Mouse (Mus musculus) spleen, postnatal 14 days (tissue): ENCODE data around the gene Sept8.
A peak's percentile ranks its signal among the peaks of the same experiment; 100 is the strongest.

Experiments
- DNase-seq, 2 experiments: peaks; one replicate each; pipeline ENCODE4 v3.0.0; 2021 to 2022; ENCODE audit warnings: low spot score in 2 of 2

Sept8 gene

DNA sequence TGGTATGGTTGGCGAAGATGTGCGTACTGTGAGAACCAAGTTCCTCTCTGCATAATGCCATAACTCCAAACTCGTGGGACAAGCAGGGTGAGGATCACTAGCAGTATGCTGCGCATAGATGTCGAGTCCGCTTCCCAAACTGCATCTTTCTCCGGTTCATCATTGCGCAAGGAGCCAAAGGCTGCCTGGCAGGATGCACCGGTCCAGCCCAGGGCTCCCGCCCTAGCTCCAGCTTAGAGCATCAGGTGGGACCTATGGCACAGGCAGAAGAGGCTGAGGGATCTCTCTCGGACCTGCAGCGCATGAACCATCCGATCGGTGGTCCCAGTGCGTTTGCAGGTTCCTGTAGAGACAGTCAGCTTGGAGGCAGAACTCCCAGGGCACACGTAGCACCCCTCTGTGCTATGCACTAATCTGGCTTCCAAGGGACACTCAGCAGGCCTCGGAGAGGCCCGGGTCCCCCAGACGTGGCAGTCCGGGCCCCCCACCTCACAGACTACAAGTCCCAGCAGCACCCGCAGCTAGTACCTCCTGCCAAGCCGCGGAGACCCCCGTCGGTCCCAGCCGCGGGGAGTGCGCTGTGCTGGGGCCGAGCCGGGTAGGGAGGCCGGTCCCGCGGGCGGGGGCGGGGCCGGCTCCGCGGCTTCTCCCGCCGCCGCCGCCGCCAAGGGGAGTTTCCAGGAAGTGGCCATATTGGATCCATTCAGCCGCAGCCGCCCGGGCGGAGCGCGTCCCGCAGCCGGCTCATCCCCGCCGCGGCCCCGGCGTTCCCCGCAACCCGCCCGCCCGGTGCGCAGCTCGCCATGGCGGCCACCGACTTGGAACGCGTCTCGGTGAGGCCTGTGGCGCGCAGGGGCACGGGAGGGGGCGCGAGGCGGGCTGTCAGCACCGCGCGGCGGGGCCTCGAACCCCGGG, at the start of gene Sept8:
Gene Sept8 (plus strand): TSS at position 51 of the 915 bp plus-strand sequence.
- peak; percentile 42 to 46 for DNase-seq

DNA sequence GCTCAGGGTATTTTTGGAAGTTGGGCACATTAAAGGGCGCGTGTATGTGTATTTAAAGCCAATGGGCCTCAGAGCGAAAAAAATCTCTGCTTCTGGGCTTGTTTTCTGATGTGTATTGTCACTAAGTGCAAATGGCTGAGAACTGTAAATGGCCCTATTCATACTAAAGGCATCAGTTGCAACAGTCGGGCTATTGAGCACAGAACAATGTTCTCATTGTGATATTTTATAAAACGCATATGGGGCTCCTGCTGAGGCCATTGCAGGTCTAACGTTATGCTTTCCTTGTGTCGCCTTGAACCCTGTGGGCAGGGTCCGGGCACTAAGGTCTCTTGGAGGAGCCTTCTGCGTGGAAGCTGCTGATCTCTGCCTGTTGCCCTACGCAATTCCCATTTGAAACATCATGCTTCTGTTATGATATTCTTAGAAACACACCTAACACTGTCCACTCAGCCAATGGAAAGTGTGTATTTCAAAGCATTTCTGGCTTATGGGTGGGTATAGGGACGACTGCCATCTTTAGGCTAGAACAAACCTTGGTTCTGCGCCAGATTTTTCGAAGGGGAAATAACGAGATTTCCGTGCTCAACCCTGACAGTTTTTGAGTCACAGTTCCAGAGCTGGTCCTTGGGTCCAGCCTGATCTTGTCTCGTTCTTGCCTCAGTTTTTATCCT, 49.6 kb upstream of the Sept8 start:
- no peak for DNase-seq

GRCm38 (mm10) chr11:53469968-53470695, 48.9 kb upstream of the Sept8 start, which contains the start of gene Gm9837:
Gene Gm9837, minus strand, starts transcription at chr11:53470479.
- DNase-seq: peak; percentile 73 to 86

- DNase-seq: no peak
Measured at GRCm38 (mm10) chr11:53472709-53473108, 46.3 kb upstream of the Sept8 start.

DNA sequence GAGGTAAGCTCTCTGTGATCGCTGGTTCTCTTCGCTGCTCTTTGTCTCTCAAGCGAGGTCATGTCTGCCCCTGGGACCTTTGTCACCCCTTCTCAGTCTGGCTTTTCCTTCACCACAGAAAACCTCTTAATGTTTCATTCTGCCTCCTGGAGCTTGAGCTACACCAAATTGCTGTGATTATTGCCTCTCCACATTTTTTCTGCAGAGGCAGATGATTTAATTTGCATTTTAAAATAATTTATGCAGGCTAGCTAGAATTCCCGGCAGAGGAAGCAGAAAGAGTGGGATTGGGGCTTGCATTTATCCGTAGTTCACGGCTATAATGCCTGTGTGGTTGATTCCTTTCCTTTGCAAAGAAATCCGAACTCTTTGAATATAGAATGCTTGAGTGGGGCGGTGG, 43.4 kb upstream of the Sept8 start:
- no peak for DNase-seq

DNA sequence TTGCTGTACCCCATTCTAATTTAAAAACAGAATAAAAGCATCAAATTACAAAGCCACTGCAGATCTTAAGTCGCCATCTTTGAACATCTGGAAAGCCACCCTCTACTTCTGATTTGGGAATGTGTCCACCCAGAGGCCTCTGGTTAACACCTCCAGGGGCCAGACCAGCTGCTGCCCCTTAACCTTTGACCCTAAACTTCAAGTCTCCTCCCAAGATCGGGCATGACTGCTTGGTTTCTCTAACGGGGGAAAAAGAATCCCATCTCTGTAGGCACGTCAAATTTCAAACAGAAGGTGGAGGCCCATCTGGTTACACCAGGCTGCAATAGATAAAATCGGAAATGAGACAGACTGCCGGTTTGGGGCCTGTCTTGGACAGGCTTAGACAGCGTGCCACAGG, 41.2 kb upstream of the Sept8 start:
- no peak for DNase-seq

GRCm38 (mm10) chr11:53478383-53479170, 40.5 kb upstream of the Sept8 start:
- DNase-seq: peak; percentile 14 to 19

DNA sequence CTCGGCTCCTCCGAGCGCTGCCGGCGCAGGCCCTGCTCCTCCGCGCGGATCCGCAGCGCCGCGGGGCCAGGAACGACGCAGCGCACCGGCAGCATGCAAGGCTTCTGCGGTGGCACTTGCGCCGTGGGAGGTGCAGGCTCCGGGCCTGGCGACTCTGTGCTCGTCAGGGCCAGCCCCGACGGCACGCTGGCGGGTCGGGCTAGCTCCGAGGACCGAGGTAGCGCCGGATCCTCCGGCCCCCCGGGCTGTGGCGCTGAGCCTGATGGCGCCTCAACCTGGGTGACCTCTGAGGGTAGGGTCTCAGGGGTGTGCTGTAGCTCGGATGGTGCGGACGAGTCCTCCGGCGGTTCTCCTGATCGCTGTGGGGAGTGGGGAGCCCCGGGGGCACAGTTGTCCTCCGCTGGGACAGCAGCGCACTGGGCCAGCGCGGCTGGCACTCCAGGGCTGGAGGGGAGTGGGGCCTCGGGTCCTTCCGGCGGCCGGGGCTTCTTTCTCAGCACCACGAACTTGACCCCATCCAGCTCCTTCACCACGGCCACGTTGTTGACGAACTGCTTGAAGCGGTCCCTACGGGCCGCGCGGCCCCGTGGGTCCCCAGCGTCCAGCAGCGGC, 39.8 kb upstream of the Sept8 start:
- DNase-seq: peak; percentile 14 to 17

DNA sequence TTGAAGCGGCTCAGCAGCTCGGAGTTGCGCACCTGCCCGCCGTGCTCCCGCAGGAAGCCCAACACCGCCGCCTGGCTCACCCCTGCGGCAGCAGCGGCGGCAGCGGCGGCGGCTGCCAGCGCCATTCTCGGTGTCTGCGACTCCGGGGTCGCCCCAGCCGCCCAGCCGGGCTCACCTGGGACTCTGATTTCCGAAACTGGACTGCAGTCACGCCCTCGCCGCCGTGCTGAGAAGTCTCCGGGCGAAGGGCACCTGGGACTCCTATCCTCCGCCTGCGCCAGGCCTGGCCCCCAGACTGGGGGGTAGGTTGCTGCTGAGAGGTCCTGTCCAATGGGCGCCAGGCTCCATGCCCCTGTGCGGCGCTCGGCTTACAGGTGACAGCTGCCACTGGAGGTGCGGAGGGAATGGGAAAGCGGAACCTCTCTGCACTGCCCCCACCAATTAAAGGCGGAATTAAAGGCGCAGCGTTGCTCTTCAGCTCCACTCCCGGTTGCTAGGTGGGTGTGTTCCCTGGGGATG, 39.2 kb upstream of the Sept8 start, which contains the start of the genes Gm9945 and Sowaha:
Gene Gm9945 (plus strand): TSS at position 384 of the 519 bp plus-strand sequence.
Gene Sowaha (minus strand): TSS at position 492 of the 519 bp plus-strand sequence.
- peak; percentile 44 to 47 for DNase-seq

DNA sequence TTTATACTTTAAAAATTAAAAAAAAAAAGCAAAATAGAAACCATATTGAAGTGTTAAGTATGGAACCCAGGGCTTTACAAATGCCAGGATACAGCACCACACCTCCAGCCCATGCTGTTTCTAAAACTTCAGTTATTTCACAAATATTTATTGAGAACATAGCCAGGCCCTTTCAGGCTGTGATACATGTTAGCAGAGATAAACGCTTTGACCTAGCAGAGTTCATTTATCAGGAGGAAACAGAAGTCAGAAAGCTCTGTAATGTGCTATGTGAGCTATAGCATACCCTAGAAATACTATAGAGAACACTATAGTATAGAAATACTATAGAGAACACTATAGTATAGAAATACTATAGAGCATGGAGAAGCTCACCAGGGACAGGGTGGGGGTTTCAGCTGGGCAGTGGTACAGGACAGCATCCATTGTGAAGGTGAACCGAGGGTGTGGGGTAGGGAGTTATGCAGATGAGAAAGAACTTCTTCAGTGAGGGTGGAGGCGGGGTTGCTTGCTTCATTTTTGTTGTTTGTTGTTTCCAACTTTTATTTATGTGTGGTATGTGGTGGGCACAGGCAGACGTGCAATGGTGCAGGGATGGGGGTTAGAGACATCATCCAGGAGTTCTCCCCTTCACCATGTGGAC, 37.8 kb upstream of the Sept8 start:
- DNase-seq: no peak

DNA sequence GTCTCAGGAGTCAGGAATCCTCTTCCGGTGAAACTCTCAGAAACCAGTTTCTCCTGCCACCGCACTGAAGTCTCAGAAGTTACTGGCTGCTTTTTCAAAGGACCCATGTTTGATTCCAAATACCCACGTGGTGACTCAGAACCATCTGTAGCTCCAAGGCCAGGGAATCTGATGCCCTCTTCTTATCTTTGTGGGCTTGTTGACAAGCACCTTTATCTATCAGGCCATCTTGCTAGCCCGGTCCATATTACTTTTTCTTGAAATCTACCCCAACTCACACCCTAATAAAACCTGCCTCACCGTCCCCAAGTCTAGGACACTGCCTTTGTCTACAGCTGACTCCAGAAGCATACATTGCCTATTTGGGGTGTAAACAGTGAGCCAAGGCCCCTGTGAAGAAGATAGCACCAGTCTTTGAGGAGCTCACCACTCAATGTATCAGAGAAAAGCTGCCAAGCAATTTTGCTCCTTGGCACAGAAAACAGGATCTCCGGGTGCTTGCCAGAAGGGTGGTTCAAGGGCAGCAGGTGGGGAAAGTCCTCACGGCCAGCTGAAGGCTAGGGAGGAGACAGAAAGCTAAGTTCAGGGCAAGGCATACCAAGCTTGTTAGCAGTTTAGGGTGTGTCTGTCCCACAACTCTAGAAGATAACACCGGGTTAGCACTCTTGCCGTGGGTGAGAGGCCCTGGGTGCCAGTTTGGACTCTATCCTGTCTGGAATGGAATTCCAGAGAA, 35.7 kb upstream of the Sept8 start:
- DNase-seq: peak; percentile 28 to 29

DNA sequence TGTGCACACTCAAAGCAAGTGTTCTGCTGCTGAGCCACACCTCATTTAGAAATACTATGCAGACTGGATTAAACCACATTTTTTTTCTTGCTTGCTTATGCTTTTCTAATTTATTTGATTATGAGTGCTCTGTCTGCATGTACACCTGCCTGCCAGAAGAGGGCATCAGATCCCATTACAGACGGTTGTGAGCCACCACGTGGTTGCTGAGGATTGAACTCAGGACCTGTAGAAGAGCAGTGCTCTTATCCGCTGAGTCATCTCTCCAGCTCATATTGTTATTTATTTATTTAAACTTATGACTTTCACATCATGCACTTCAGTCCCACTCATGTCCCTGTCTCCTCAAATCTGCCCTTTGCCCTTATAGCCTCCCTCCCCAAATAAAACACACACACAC, 33.3 kb upstream of the Sept8 start:
- no peak for DNase-seq

DNA sequence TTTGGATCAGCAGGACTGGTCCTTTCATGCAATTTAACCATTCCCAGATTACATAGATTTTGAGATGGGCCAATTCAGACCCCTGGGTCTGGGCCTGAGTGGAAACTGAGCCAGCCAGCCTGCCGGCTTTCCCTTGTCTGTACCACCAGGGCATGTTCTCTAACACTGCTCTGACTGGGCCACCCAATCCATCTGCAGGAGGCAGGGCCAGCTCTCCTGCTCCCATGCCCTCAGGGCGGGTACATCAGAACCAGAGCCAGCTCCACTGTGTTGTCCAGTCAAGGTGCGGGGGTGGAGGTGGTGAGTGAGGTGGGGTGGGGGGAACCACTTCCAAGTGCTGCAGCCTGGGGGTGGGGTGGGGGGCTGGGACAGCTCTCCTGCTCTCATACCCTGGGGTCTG, 32.7 kb upstream of the Sept8 start:
- DNase-seq: no peak

DNA sequence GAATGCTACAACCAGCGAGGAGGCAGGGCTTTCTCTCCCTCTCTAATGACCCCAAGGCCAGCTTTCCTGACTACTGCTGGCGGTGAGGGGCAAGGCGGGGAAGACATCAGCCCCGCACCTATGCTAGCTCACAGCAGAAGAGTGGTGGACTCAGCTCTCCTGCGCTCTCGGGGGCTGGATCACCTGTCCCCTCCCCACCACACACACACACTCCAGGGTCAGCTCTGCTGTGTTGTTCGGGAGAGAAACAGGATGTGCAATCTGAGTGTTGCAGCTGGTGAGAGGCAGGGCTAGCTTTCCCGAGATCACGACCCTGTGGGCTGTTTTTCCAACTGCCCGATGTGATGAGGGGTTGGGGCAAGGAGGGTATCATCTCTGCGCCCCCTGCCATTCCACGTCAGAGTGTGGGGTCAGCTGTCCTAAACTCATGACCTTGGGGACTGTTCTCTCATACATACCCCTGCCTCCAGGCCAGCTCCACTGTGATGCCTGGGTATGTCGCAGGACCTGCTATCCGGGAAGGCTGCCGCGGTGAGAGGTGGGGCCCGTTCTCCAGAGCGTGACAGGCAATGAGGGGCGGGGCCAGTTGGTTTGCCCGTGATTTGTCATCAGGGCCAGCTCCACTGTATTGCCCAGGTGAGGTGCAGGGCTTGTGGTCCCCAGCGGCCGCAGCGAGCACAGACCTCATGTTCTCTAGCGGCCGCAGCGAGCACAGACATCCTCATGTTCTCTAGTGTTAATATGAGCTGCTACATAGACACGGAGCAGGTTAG, 32.0 kb upstream of the Sept8 start:
- no peak for DNase-seq

DNA sequence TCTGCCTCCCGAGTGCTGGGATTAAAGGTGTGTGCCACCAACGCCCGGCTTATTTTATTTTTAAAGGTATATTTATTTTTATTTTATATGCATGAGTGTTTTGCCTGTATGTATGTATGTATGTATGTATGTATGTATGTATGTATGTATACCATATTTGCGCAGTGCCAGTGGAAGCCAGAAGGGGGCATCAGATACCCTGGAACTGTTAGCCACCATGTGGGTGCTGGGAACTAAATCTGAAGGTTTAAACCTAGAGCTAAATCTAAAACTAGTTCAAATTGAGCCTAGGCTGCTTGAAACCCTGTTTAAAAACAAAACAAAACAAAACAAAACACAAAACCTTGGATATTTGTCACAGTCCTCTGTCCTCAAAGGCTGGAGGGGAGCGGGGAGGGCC, 30.1 kb upstream of the Sept8 start:
- DNase-seq: no peak

GRCm38 (mm10) chr11:53489421-53489820, 29.6 kb upstream of the Sept8 start:
- DNase-seq: no peak

- DNase-seq: no peak
Measured at GRCm38 (mm10) chr11:53491954-53492401, 27.1 kb upstream of the Sept8 start.

DNA sequence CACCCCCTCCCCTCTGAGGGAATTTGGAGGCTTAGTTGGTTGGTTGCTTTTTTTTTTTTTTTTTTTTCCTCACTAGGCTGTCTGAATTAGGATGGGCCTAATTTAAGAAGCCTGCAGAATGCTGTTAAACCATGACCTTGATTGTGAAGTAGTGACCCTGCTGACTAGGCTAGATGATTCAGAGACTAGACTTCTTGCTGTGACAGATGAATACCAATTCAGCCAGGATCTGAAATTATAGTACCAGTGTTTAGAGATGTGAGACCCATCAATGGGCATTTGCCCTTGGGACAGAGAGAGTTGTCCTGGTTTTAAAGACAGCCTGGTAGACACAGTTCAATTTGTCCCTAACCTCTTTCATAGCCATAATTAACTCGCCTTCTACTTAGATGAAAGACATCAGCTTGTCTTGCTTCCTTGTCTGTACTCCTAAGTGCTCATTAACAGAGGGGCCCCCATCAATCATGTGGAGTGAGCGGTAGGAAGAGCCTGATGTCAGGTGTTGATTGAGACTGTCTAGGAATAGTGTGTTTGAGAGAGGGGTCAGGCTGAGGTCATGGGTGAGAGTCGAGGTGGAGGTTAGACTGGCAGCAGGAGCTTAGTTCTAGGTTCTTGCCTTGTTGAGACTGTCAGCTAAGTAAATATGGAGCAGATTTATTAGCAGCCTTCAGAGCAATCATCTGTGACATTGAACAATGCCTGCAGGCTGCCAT, 25.7 kb upstream of the Sept8 start:
- no peak for DNase-seq
